Mouse (Mus musculus) stomach, embryonic 14.5 days (tissue): ENCODE results near the gene Nemp2. TPM values are rescaled to one million over a fixed set of nuclear protein-coding genes. Genes with fewer than 3 reads are reported as not detected.

Experiments used
- ATAC-seq: fragments of 200-750 bp; cut with Nextera tagmentation; 2 replicates; pipeline ENCODE4 v1.8.0; 2017; ENCODE audit warnings: low read depth, moderate TSS enrichment; ENCODE audit not compliant: insufficient number of reproducible peaks, insufficient read depth, low FRiP score
- H3K27ac ChIP-seq: fragments of 300-500 bp; sonication (generic); 2 replicates; pipeline ENCODE4 v1.5.1; 2014; ENCODE audit warnings: mild to moderate bottlenecking, low read length, moderate library complexity, mixed read lengths
- H3K27me3 ChIP-seq: fragments of 300-500 bp; sonication (generic); 2 replicates; pipeline ENCODE4 v1.6.1; 2014; ENCODE audit warnings: low read length, control low read depth, mixed read lengths; ENCODE audit not compliant: control insufficient read depth, insufficient read depth
- H3K36me3 ChIP-seq: fragments of 300-500 bp; sonication (generic); 2 replicates; pipeline ENCODE4 v1.6.1; 2014; ENCODE audit warnings: mild to moderate bottlenecking, control low read depth, low read length, moderate library complexity, mixed read lengths; ENCODE audit not compliant: control insufficient read depth, insufficient read depth
- H3K4me1 ChIP-seq: fragments of 300-500 bp; sonication (generic); 2 replicates; pipeline ENCODE4 v1.6.1; 2014; ENCODE audit warnings: low read length, control low read depth, mixed read lengths; ENCODE audit not compliant: control insufficient read depth, insufficient read depth
- H3K4me2 ChIP-seq: fragments of 300-500 bp; sonication (generic); replicated peaks from 2 replicates; pipeline ENCODE4 v1.6.1; 2014; ENCODE audit warnings: low read depth, low read length, control low read depth
- H3K4me3 ChIP-seq: fragments of 300-500 bp; sonication (generic); 2 replicates; pipeline ENCODE4 v1.5.1; 2014; ENCODE audit warnings: low read depth, low read length, control low read depth
- H3K9ac ChIP-seq: fragments of 300-500 bp; sonication (generic); replicated peaks from 2 replicates; pipeline ENCODE4 v1.6.1; 2014; ENCODE audit warnings: low read depth, mild to moderate bottlenecking, control low read depth, low read length, moderate library complexity, mixed read lengths
- H3K9me3 ChIP-seq: fragments of 300-500 bp; sonication (generic); 2 replicates; pipeline ENCODE4 v1.6.1; 2016; ENCODE audit warnings: low read depth, low read length, control low read depth; ENCODE audit not compliant: control insufficient read depth
- WGBS: fragments of 180-500 bp; shearing (Covaris S2); extraction: QIAGEN DNeasy Blood & Tissue Kit; methylation state at CpG from one replicate; pipeline ENCODE4 v1.1.7; 2014; 5-methylcytosine and 5-hydroxymethylcytosine counted together
- polyA plus RNA-seq: library from polyadenylated mRNA; unstranded; fragments of >200 nt; fragmentation: Nextera tagmentation; extraction: Ambion mirVana; gene quantifications from 2 replicates; pipeline ENCODE4 v1.2.1, GENCODE M21; 2014

Gene Nemp2
- polyA plus RNA-seq, 1 experiment from 2014 or later, result 16.2 TPM

DNA sequence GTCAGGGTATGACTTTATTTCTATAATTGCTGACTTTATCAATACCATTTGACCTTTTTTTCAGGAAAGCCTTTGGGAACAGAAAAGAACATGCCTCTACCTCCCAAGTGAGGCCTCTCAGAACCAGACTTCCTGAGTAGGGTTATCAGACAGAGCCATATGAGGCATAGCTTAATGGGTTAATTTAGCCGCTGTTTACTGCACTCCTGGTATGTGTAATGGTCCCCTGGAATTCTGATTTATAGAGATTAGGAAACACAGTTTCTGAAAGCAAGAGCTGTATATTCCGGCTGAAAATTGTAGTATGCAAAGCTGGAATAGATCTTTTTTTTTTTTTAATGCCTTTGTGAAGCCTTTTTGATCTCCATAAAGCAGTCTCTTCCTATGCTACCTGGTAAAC is 29.8 kb downstream of the Nemp2 start:
- 43% methylated on average over 2 of the region's 2 CpGs for WGBS

DNA sequence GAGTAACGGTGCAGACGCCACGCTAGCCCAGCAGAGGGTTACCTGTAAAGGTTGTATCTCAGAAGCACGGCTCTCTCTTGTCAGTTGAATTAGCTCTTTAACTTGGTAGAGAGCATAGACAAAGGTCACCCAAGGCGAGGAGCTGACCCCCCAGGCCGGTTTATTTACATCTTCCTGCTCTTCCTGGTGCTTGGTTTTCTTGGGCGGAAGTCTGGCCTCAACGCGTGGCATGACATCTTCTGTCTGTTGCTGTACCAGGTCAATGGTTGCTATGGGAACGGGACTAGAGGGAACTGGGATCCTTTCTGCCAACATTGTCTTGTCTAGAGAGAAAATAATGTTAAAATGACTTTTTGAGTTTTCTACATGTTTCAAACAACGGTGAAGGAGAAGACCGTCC is 30.3 kb downstream of the Nemp2 start:
- H3K4me2 ChIP-seq, result no peak overlapping the region
- WGBS, result 62% methylated on average over 12 of the region's 12 CpGs
- H3K9ac ChIP-seq, result no peak overlapping the region
- H3K4me1 ChIP-seq, result no peaks in the 10 kb centered on the region
- ATAC-seq, result no peak
- no peak overlapping the region for H3K4me3 ChIP-seq
- H3K9me3 ChIP-seq, result no peaks in the 10 kb centered on the region
- no peak overlapping the region for H3K27ac ChIP-seq
- no peaks in the 10 kb centered on the region for H3K36me3 ChIP-seq
- H3K27me3 ChIP-seq, result no peaks in the 10 kb centered on the region

More for the DNA sequence above, 29.8 kb downstream of the Nemp2 start:
- no peak for ATAC-seq
- H3K27me3 ChIP-seq, result no peaks in the 10 kb centered on the region
- no peaks in the 10 kb centered on the region for H3K4me1 ChIP-seq
- H3K4me2 ChIP-seq, result no peak overlapping the region
- no peak overlapping the region for H3K4me3 ChIP-seq
- H3K27ac ChIP-seq, result no peak overlapping the region
- H3K9me3 ChIP-seq, result no peaks in the 10 kb centered on the region
- H3K9ac ChIP-seq, result no peak overlapping the region
- H3K36me3 ChIP-seq, result no peaks in the 10 kb centered on the region

DNA sequence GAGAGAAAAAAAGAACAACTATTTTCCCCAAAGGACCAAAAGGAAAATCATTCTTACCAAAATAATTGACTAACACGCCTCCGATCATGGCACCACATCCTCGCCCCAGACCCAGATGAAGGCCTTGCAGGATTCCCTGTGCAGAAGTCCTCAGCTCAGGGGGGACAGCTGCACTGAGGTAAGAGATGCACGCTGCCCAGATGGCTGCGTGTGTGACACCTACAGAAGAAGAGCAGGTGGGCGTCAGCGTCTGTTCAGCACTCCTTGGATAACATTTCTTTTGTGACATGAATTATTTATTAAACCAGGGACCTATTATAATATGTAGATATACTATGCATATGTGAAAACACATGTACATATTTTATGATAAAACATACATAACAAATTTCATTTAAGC is 32.7 kb downstream of the Nemp2 start:
- Histone ChIP-seq H3K4me1 (no peaks in the 10 kb centered on the region), H3K9ac (no peak overlapping the region), H3K27ac (no peak overlapping the region), H3K36me3 (no peaks in the 10 kb centered on the region), H3K4me2 (no peak overlapping the region), H3K9me3 (no peaks in the 10 kb centered on the region), H3K27me3 (no peaks in the 10 kb centered on the region), H3K4me3 (no peak overlapping the region)
- ATAC-seq, result no peak
- 94% methylated on average over 7 of the region's 7 CpGs for WGBS

DNA sequence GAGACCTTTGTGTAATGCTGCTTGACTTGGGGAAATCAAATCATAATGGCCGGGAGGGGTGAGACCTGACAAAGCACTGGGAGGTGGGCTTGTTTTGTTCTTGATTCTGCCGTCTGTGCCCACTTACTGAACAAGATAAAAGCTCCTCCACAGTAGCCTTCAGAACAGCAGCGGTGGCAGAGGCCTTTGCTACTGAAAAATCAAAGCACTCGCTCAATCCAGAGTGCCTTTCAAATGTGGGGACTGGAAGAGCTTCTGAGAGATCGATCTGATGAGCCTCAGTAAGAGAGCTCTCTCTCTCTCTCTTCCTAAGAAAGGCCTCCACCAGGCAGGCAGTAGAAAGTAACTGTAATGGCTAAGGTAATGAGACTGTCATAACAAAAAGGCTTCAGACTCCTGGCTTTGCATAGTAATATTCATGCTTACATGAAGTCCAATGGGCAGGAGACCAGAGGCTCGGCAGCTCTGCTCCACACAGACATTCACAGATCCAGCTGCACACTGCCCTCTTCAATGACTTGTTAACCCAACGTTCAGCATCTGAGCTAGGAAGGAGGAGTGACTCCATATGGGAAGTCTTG is 38.3 kb downstream of the Nemp2 start:
- WGBS, result 55% methylated on average over 7 of the region's 7 CpGs
- no peak for ATAC-seq
- H3K4me1 ChIP-seq, result no peaks in the 10 kb centered on the region

DNA sequence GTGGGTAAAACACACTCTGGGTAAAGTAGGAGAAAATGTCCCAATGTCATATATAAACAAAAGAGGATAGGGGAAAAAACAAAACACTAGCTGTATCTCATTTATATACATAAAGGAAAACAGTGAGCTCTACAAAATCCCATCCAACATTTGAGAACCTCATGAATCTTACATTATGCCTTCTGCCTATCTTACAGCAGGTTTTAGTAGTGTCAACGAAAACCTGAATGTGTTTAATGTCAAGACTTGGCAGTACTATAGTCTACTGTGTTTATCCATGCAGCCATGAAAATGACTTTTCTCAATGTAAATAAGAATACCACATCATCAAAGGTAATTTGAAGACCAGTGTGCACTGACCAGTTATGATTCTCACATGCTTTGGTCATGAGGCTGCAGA is 39.4 kb downstream of the Nemp2 start:
- H3K27ac ChIP-seq, result no peak overlapping the region
- H3K36me3 ChIP-seq, result no peaks in the 10 kb centered on the region
- no peak overlapping the region for H3K4me3 ChIP-seq
- no peak for ATAC-seq
- H3K9ac ChIP-seq, result no peak overlapping the region
- H3K27me3 ChIP-seq, result no peaks in the 10 kb centered on the region
- 80% methylated on average over 1 of the region's 1 CpGs for WGBS
- H3K4me1 ChIP-seq, result no peaks in the 10 kb centered on the region
- H3K9me3 ChIP-seq, result no peaks in the 10 kb centered on the region
- H3K4me2 ChIP-seq, result no peak overlapping the region

More for the DNA sequence above, 38.3 kb downstream of the Nemp2 start:
- Histone ChIP-seq H3K27me3 (no peaks in the 10 kb centered on the region), H3K4me2 (no peak overlapping the region), H3K36me3 (no peaks in the 10 kb centered on the region), H3K9me3 (no peaks in the 10 kb centered on the region), H3K4me3 (no peak overlapping the region), H3K27ac (no peak overlapping the region), H3K9ac (no peak overlapping the region)

DNA sequence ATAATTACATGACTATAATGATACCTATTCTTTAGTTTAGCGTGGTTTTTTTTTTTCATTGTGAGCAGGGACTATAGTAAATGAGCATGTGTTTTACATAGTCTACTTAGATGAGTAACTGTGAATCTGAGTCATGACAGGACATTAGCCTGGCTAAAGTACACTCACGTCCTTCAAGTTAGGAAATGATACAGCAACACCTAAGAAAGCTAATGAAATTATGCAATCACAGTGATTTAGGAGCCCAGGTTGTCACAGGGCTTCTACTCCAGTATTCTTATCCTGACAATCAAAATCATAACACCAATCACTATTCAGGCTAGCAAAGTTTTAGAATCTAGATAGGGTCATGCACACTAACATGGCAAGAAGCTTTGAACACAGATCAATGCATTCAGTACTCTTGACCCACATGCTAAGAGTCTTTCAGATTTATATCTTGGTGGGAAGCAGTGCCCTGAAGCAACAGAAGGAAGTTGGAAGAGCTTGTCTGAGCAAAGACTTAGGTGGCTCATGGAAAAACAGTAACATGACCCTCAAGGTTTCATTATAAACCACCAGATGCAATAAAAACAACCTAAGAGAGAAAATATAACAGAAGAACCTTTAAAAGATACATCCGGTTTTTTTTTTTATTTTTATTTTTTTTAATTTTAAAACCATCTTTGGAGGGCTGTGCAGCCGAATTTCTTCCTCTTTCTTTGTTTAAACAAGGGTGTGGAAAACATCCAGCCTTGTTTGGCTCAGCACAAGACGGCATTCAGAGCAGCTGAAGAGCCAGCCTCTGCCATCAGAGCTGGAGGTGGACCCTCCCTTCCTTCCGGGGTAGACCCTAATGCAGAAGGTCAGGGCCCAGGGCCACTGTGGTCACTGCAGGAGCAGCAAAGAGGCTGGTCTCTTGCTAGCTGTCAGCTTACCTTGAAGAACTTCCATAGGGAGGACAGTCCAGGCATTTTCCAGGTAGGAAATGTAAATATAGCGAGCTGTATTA is 45.4 kb downstream of the Nemp2 start:
- WGBS, result 48% methylated on average over 7 of the region's 7 CpGs
- H3K36me3 ChIP-seq, result no peaks in the 10 kb centered on the region
- H3K4me1 ChIP-seq, result peaks cover 4% of the 10 kb centered on the region; the same call in 1 of the 2 replicates
- H3K9me3 ChIP-seq, result no peaks in the 10 kb centered on the region
- H3K27ac ChIP-seq, result no peak overlapping the region; the same call in 1 of the 2 replicates
- H3K9ac ChIP-seq, result no peak overlapping the region
- no peak overlapping the region for H3K4me2 ChIP-seq
- no peak overlapping the region for H3K4me3 ChIP-seq
- peak; percentile 19; the same call in 1 of the 2 replicates for ATAC-seq
- H3K27me3 ChIP-seq, result no peaks in the 10 kb centered on the region

DNA sequence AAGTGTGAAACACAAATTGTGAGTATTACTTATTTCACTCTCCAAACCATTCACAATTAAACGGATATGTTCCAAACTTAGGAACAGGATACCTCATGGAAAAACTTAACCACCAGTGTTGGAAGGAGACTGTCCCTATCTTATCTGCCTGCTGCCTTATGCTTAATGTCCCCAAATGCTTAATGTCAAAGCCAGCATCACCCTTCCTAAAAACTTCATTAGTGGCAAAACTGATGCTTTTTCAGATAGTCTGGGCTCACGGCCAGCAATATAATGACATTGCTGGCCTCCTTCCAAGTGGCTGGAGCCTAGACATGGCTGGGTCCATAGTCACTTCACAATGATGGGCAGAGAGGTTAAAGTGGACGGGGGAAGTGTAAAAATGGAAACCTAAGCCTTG is 46.1 kb downstream of the Nemp2 start:
- Histone ChIP-seq H3K36me3 (no peaks in the 10 kb centered on the region), H3K27ac (no peak overlapping the region), H3K9ac (no peak overlapping the region; the same call in 1 of the 2 replicates), H3K4me2 (no peak overlapping the region), H3K4me3 (no peak overlapping the region), H3K27me3 (no peaks in the 10 kb centered on the region), H3K4me1 (peaks cover 4% of the 10 kb centered on the region; the same call in 1 of the 2 replicates), H3K9me3 (no peaks in the 10 kb centered on the region)
- peak; percentile 73; the same call in 1 of the 2 replicates for ATAC-seq
- 41% methylated on average over 3 of the region's 3 CpGs for WGBS

DNA sequence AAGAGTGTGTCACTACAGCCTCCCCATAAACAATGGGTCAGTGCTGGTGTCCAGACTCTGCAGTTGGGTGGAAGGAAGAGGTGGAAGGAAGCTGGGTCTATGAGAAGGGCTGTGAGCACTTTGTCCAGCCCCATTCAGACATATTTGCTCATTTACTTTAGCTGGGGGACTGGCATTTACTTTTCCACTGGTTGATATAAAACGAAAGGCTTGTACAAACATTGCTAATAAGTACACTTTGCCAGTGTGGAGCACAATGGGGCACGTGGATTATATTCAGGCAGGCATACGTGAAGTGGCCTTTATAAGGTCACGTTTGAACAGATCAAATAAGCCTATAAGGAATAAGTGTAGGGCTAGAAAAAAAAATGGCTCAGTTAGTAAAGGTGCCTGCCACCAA is 53.0 kb downstream of the Nemp2 start:
- ATAC-seq, result peak; percentile 86
- H3K4me1 ChIP-seq, result peaks cover 5% of the 10 kb centered on the region; the same call in 1 of the 2 replicates
- H3K27ac ChIP-seq, result no peak overlapping the region
- no peaks in the 10 kb centered on the region for H3K27me3 ChIP-seq
- H3K4me2 ChIP-seq, result no peak overlapping the region
- 55% methylated on average over 4 of the region's 4 CpGs for WGBS
- H3K9me3 ChIP-seq, result no peaks in the 10 kb centered on the region
- H3K36me3 ChIP-seq, result no peaks in the 10 kb centered on the region
- H3K4me3 ChIP-seq, result no peak overlapping the region
- no peak overlapping the region for H3K9ac ChIP-seq
